Mouse (Mus musculus) layer of hippocampus, adult 8-10 months (tissue): ENCODE results near the gene Col8a2. TPM values are rescaled to one million over a fixed set of nuclear protein-coding genes. Genes with fewer than 3 reads are reported as not detected.
A peak's percentile ranks its signal among the peaks of the same experiment; 100 is the strongest.

Experiments
- DNase-seq, 2 experiments: peaks; one replicate each; pipeline ENCODE4 v3.0.0; 2022; ENCODE audit warnings: low spot score in 2 of 2
- total RNA-seq, 4 experiments: library from RNA; stranded (reverse); gene quantifications; 2 replicates each; pipeline ENCODE4 v1.2.4; 2022

The Col8a2 gene
- 1 to 10 TPM; 1.7 to 2.3 (median 2.0) TPM for total RNA-seq

DNA sequence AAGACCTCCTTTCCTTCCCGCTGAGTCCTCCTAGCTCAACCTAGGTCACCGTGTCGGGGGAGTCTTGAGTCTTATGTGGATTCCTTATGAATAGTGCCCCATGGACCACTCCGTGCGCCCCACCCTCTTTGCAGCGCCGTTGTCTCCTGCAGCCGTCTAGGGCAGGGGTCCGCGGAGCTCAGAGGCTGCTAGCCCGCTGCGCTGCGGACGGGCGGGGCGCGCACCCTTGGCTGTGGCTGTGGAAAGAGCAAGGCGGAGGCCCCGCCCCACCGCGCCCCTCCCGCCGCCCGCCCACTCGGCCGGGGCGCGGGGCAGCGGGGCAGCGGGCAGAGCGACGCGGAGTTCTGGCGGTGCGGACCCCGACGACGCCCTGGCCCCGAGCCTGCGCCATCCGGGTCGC, at the start of gene Col8a2:
Gene Col8a2, plus strand, starts transcription at position 302 of the 400 bp plus-strand sequence.
- no peak for DNase-seq

DNA sequence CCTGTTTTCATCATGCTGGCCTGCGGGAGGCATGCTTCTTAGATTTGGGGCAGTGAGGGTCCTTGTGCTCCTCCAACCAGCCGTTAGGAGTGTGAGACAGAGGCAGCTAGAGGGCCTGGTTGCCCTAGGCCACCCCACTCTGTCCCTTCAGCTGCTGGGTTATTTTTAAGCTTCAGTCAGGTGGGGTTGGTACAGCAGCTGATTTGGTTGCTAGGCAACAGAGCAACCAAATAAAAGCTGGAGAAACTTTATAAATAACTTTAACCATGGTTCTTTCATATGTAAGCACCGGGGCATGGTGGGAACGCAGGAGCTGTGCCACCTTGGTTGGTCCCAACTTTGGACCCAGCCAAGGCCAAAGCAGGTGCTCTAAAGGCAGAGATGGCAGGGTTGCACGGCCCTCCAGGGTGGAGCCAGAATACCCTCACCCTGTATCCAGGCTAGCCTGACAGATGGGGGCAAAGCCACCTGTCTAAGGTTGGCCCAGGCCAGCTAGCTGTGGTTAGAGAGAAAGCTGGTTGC, 48.8 kb upstream of the Col8a2 start:
- DNase-seq = peak in 1 of 2 experiments; percentile 35

GRCm38 (mm10) chr4:126239862-126240475, 46.6 kb upstream of the Col8a2 start:
- no peak for DNase-seq

- DNase-seq = no peak
Observed at GRCm38 (mm10) chr4:126241956-126242355, 44.6 kb upstream of the Col8a2 start.

DNA sequence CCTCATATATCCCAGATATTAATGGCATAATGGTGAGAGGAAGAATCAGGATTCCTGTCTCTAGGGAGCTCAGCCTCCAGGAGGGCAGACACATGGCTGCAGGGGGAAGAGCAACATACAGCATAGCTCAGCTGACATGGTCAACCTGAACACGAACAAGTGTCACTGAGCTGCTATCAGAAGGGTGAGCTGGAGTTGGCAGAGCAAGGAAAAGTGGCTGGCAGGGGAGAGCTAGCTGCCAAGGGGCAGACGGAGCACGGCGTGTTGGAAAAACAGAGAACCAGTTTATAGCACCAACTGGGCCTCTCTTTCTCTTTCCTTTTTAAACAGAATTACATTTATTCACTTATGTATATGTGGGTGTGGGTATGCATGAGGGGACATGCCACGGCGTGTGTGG, 44.1 kb upstream of the Col8a2 start:
- no peak for DNase-seq

GRCm38 (mm10) chr4:126246202-126246889, 40.2 kb upstream of the Col8a2 start:
- no peak for DNase-seq

DNA sequence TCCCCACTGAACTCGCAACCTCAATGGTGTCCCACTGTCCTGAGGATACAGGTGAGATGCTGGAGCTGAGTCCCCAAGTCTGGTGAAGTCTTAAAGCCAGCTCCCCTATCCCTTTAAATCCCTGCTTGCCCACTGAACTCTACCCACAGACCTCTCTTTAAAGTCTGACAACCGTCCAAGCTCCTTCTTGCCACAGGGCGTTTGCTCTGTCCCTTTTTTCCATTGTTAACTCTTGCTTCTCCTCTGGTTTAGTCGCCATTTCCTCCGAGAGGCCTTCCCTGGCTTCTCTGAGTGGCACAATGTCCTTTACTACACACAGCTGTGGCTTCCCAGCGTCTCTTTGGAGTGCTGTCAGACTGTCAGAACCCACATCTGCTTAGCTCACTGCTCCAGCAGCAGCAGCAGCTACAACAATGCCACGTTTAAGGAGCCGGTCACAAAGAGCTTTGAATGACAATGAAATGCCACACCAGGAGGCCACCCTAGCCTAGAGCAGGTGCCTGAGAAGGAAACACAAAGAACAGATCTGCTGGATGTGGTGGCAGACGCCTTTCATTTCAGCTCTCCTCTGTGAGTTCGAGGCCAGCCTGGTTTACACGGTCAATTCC, 38.2 kb upstream of the Col8a2 start:
- DNase-seq = peak in 1 of 2 experiments; percentile 44

DNA sequence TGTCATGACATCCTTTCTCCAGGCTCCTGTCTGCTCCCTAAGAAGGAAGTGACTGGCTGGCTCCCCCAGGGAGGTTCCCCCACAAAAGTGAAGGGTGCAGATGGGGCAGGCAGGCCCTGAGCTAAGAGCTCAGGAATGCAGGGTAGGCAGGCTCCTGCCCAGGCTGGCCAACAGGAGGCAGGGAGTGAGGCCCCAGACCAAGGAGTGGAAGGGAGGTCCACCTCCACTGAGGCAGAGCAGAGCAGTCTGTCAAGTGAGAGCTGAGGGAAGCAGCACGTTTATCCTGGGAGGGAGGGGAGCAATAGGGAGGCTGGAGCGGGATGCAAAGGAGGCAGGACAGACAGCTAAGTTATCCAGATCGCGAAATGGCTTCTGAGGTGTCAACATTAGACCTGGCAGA, 35.9 kb upstream of the Col8a2 start:
- no peak for DNase-seq

GRCm38 (mm10) chr4:126251655-126252254, 34.8 kb upstream of the Col8a2 start:
- no peak for DNase-seq

DNA sequence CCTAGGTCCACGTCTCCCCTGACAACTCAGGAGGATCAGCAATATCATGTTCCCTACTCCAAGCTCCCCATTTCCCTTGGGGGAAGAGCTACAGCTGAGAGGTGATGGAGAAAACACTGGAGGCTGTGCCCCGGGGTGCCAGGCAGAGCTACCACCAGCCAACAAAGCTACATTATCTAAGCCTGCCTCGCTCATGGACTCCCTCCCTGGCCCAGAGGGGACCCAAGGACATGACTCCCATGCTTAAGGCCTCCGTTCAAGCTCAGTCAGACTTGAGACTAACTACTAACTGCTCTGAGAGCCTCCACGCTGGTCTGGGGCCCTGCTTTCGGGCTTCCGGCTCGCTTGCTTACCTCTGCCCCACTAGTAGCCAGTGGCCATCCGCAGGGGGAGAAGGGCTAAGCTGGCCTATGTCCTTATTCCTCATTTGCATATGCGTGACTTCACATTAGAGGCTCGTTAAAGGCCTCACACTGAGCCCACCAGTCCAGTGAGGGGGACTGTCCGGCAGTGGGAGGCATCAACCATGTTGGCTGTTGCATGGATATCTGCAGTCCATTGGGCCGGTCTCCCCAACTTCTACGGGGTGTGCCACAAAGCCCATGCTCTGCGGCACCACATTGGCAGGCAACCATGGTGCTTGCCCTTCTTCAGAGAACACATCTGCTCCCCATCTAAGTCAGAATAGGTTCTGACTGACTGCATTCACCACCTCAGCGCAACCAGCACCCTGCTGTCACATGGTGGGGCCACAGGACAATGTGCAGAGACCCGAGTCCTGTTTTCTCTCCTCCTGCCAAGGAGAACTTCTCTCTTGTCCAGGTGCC, 34.0 kb upstream of the Col8a2 start:
- no peak for DNase-seq

DNA sequence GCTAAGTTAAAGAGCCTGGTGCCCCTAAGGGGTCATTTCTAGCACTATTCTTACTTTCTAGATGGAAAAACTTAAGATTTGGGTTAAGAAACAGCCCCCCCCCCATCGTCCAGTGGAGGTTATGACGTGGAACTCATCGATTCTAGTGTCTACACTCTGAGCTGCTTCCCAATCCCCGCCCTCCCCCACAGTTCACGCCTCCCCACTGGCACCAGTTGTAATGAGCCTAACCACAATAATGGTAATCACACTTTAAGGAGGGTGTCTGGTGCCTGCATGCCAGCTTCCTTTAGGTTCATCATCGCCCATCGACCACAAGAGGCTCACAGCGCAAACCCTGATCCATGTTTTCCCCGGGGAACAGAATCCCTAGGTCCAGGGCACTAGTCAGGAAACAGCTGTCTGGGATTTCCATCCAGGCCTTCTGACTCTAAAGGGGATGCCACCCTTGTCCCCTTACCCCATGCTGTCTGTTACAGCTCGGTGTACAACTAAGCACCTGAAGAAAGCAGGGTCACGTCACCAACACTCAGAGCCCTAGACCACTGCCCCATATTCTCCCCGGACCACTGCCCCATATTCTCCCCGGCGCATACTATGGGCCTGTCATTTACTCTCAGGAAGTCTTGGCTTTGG, 32.8 kb upstream of the Col8a2 start:
- no peak for DNase-seq

- DNase-seq = peak; percentile 69 to 75
Observed at GRCm38 (mm10) chr4:126254315-126255112, 32.1 kb upstream of the Col8a2 start.

DNA sequence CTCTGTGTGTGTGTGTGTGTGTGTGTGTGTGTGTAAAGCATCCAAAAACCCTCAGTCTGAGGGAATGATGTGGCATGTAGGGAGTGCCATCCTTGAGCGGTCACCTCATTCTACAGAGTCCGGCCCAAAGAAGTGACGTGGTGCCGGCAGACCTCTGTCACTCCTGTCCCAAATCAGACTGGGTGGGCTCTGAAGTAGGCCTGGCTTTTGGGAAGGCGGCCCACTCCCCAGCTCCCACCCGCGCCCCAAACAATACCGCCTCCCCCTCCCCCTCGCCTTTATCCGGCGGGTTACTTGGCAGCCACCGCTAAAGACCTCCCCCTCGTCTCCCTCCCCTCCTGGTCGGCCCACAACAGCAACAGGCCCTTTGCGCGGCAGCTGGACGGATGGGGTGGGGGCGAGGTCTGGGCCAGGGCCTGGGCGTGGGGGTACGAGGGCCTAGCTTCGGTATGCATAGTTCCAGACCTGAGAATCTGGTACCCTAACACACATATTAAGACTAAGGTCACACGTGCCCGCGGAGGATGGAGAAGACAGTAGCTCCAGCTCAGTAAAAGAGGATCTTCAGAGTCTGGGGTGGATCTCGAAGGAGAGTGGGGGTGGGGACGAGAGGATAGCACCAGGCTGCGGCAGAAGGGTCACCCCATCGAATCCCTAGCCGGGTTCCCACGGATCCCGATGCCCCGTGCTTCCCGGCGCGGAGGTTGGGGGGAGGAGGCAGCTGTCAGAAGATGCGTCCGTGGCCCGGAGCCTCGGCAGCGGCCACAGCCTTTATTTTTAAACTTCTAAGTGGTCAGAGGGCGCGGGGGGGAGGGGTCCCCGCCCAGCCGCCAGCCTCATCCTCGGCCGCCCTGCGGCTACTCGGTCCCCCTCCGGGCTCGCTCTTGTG, 31.2 kb upstream of the Col8a2 start:
- DNase-seq = no peak

DNA sequence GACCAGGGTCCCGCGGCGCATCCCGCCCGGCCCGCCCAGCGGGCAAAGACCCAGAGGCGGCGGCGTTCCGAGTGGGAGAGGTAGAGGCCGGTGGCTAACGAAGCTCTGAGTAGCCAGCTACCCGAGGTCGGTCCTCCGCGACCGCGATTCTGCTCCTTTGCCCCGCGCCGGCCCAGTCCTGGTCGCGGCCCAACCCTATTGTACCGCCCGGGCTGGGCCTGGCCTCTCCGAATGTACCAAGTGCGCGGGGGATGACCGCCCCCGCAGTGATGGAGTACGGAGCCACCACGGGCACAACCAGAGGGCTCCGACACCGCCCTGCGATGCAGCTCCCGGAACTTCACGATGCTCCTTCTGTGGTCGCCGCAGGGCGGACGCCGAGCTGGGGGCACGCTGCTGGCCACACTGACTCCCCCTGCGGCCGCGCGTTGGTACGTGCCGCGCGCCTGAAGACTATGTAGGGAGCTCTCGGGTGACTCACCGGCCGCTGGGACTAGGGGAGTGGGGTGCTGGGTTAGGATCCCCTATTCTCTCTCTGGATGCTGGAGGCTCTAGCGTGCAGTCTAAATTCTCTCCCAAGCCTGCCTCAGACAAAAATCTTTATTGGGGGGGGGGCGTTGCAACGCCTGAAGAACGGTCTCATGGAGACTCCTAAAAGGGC, 30.3 kb upstream of the Col8a2 start, which contains the start of gene Map7d1:
Gene Map7d1, minus strand, starts transcription at position 213 of the 661 bp plus-strand sequence.
- DNase-seq = peak; percentile 78 to 86

DNA sequence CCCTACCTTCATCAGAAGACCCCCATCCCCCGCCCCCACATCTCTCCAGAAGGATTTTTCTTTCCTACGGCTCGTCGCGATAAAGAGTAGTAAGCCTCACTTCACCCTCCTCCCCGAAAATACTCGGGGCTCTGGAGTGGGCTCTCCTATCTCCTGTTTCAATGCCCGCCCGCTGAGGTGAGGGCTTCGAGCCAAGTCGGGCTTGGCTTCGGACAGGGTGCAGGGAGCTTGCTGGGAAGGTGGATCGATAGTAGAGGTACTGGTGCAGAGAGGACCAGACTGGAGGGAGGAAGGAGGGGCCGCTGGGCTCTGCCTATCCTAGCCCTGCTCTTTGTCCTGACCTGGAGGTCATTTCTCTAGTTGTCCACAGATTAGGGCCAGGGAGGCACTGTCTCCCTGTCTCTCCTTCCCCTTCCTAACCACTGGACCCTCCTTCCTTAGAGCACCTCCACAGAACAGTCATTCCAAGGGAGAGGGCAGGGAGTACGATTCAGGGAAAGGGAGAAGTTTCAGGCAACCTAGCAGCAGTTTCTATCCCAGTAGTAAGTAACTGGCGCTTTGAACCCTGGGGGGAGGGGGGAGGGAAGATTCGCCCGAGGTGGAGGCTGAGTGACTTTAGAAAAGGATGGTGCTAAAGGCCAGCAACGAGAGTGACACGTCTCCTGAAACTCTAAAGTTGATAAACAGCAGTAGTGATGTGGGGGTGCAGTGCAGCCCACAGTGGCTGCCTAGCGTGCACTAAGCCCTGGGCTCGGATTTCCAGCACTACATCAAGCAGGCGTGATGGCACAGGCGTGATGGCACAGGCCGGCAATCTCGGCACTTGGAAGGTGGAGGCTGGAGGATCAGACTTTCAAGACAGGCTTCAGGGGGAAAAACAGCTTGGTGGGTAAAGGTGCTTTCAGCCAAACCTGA, 29.4 kb upstream of the Col8a2 start:
- DNase-seq = no peak

DNA sequence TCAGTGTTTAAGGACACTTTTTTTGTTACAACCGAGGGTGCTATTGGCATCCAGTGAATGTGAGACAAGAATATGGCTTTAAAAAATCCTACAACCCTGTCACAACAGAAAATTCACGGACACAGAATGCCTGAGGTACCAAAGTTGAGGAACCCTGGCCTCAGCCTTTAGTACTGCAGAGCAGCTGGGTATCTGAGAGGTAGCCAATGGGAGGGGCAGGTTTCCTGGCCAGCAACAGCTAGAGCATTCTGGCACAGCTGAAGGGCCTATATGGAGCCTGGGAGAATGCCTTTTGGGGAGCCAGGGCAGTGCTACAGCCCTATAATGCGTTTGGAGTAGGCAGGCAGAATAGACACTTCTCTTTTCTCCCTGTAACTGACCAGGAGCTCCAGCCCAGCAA, 27.5 kb upstream of the Col8a2 start:
- no peak for DNase-seq

DNA sequence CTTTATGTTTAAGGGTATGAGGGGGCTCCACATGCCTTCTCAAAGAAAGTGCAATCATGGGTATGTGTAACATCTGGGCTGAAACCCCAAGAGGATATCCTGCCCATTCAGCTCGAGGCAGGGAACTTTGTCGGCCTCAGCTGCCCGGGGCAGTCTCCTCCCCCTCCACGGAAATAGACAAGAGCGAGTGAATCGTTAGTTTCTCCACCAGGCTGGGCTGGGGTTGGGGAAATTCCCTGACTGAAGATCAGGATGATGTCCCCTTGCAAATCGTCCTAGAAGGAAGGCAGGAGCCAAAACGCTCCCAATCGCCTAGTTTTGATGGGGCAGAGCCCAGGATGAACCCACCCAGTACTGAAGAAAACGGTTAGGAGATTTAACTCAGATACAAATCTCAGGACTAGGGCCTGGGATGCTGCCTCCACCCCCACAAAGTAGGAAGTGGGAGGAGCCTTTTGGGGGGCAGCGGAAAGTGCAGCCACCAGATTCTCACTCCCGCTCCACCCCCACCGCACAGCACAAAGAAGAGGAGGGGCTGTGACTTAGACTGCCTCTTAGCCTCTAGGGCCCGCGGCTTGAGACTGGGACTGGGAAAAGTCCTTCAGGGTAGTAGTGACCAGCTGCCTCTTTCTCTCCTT, 27.0 kb upstream of the Col8a2 start:
- DNase-seq = no peak
